Mouse (Mus musculus): ENCODE measurements around the gene Fgd3. TPM values are rescaled to one million over a fixed set of nuclear protein-coding genes. Genes with fewer than 3 reads are reported as not detected.

The Fgd3 gene
- polyA plus RNA-seq, 1 experiment from 2014 or later: 0.60 TPM

GRCm38 (mm10) chr13:49344567-49344966 is 24.5 kb upstream of the Fgd3 start:
- H3K9me3 ChIP-seq (ENCODE audit: control insufficient read depth): no peaks in the 10 kb centered on the region
- no peaks in the 10 kb centered on the region for H3K36me3 ChIP-seq (ENCODE audit: control insufficient read depth, insufficient read depth)
- TF ChIP-seq CTCF (IDR thresholded peaks at IDR 0.05; ENCODE audit: low read depth): no peak
- H3K27me3 ChIP-seq (replicated peaks; ENCODE audit: control insufficient read depth, insufficient read depth, low read length): no peaks in the 10 kb centered on the region
- no peak overlapping the region for H3K4me2 ChIP-seq (replicated peaks; ENCODE audit: low read depth)
- no peak for ATAC-seq
- H3K4me1 ChIP-seq (replicated peaks; ENCODE audit: control insufficient read depth, insufficient read depth, low read length): peaks cover 33% of the 10 kb centered on the region; the same call in 1 of the 2 replicates
- no peak overlapping the region for H3K27ac ChIP-seq (ENCODE audit: low read depth, low read length)
- H3K9ac ChIP-seq (ENCODE audit: low read depth, low read length): no peak overlapping the region
- no peak overlapping the region for H3K4me3 ChIP-seq (ENCODE audit: low read depth, low read length)
- WGBS: 62% methylated on average over 8 of the region's 8 CpGs

DNA sequence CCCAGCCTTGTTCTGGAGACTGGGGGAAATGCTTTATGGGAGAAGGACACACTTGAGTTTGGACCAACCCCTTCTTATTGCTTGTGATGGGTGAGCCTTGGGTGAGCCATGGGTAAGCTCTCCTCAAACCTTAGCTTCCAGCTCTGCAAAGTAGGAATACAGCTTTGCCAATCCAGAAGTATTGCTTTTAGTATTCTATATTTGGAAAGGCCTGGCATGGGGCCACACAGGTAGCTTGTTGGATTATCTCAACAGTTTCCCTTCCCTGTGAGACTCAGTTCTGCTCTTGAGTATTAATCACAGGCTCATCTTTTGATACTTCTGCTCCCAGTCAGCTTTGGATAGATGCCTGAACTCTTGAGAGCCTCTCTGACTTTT is 22.6 kb upstream of the Fgd3 start:
- H3K27ac ChIP-seq (ENCODE audit: low read depth, low read length): no peak overlapping the region
- H3K4me1 ChIP-seq (replicated peaks; ENCODE audit: control insufficient read depth, insufficient read depth, low read length): peaks cover 33% of the 10 kb centered on the region; the same call in 1 of the 2 replicates
- no peaks in the 10 kb centered on the region for H3K27me3 ChIP-seq (replicated peaks; ENCODE audit: control insufficient read depth, insufficient read depth, low read length)
- no peak overlapping the region for H3K9ac ChIP-seq (ENCODE audit: low read depth, low read length)
- peak overlapping the region; percentile 57 for H3K4me3 ChIP-seq (ENCODE audit: low read depth, low read length)
- no peaks in the 10 kb centered on the region for H3K9me3 ChIP-seq (ENCODE audit: control insufficient read depth)
- H3K4me2 ChIP-seq (replicated peaks; ENCODE audit: low read depth): peak overlapping the region; percentile 92
- no peaks in the 10 kb centered on the region for H3K36me3 ChIP-seq (ENCODE audit: control insufficient read depth, insufficient read depth)
- TF ChIP-seq CTCF (IDR thresholded peaks at IDR 0.05; ENCODE audit: low read depth): no peak
- ATAC-seq: no peak

- H3K4me2 ChIP-seq (replicated peaks; ENCODE audit: low read depth): peak overlapping the region; percentile 92
- no peaks in the 10 kb centered on the region for H3K9me3 ChIP-seq (ENCODE audit: control insufficient read depth)
- TF ChIP-seq CTCF (IDR thresholded peaks at IDR 0.05; ENCODE audit: low read depth): 0 out of 2 replicates have a peak, but pooled peaks have one; percentile 1
- no peaks in the 10 kb centered on the region for H3K27me3 ChIP-seq (replicated peaks; ENCODE audit: control insufficient read depth, insufficient read depth, low read length)
- ATAC-seq: peak; percentile 5; the same call in 1 of the 2 replicates
- H3K4me1 ChIP-seq (replicated peaks; ENCODE audit: control insufficient read depth, insufficient read depth, low read length): peaks cover 33% of the 10 kb centered on the region; the same call in 1 of the 2 replicates
- H3K9ac ChIP-seq (ENCODE audit: low read depth, low read length): peak overlapping the region; percentile 63
- H3K36me3 ChIP-seq (ENCODE audit: control insufficient read depth, insufficient read depth): no peaks in the 10 kb centered on the region
- peak overlapping the region; percentile 57 for H3K4me3 ChIP-seq (ENCODE audit: low read depth, low read length)
- peak overlapping the region; percentile 29 for H3K27ac ChIP-seq (ENCODE audit: low read depth, low read length)
- WGBS: 8% methylated on average over 25 of the region's 25 CpGs
Observed at GRCm38 (mm10) chr13:49341831-49342722, 22.0 kb upstream of the Fgd3 start.

- WGBS: under 1% methylated on average over 74 of the region's 74 CpGs
- Histone ChIP-seq H3K4me1 (replicated peaks; ENCODE audit: control insufficient read depth, insufficient read depth, low read length) (peaks cover 33% of the 10 kb centered on the region; the same call in 1 of the 2 replicates), H3K9ac (ENCODE audit: low read depth, low read length) (peak within 1 kb of the TSS; percentile 63)
Observed at GRCm38 (mm10) chr13:49341012-49341830, 21.1 kb upstream of the Fgd3 start, which contains the start of gene Bicd2. Gene Bicd2 (plus strand): TSS chr13:49341585.

GRCm38 (mm10) chr13:49338893-49339546 is 18.9 kb upstream of the Fgd3 start:
- H3K9me3 ChIP-seq (ENCODE audit: control insufficient read depth): no peaks in the 10 kb centered on the region
- no peak overlapping the region for H3K4me2 ChIP-seq (replicated peaks; ENCODE audit: low read depth)
- no peak for ATAC-seq
- H3K27ac ChIP-seq (ENCODE audit: low read depth, low read length): no peak overlapping the region
- TF ChIP-seq CTCF (IDR thresholded peaks at IDR 0.05; ENCODE audit: low read depth): peak; percentile 83
- H3K4me1 ChIP-seq (replicated peaks; ENCODE audit: control insufficient read depth, insufficient read depth, low read length): peaks cover 18% of the 10 kb centered on the region; the same call in 1 of the 2 replicates
- H3K9ac ChIP-seq (ENCODE audit: low read depth, low read length): no peak overlapping the region
- H3K4me3 ChIP-seq (ENCODE audit: low read depth, low read length): no peak overlapping the region
- 69% methylated on average over 7 of the region's 7 CpGs for WGBS
- no peaks in the 10 kb centered on the region for H3K36me3 ChIP-seq (ENCODE audit: control insufficient read depth, insufficient read depth)
- H3K27me3 ChIP-seq (replicated peaks; ENCODE audit: control insufficient read depth, insufficient read depth, low read length): no peaks in the 10 kb centered on the region

More at GRCm38 (mm10) chr13:49341012-49341830, 21.1 kb upstream of the Fgd3 start, which contains the start of gene Bicd2:
- H3K4me2 ChIP-seq (replicated peaks; ENCODE audit: low read depth): peak within 1 kb of the TSS; percentile 92
- peak; percentile 98 for ATAC-seq
- peak within 1 kb of the TSS; percentile 57 for H3K4me3 ChIP-seq (ENCODE audit: low read depth, low read length)
- no peaks in the 10 kb centered on the region for H3K27me3 ChIP-seq (replicated peaks; ENCODE audit: control insufficient read depth, insufficient read depth, low read length)
- H3K36me3 ChIP-seq (ENCODE audit: control insufficient read depth, insufficient read depth): no peaks in the 10 kb centered on the region
- TF ChIP-seq CTCF (IDR thresholded peaks at IDR 0.05; ENCODE audit: low read depth): peak; percentile 36; the same call in 1 of the 2 replicates
- H3K27ac ChIP-seq (ENCODE audit: low read depth, low read length): peak within 1 kb of the TSS; percentile 29
- no peaks in the 10 kb centered on the region for H3K9me3 ChIP-seq (ENCODE audit: control insufficient read depth)

Measured in intestine, postnatal 0 days (tissue).